8 mouse cellular contexts compared by ENCODE assay signal in the genomic region with DNA sequence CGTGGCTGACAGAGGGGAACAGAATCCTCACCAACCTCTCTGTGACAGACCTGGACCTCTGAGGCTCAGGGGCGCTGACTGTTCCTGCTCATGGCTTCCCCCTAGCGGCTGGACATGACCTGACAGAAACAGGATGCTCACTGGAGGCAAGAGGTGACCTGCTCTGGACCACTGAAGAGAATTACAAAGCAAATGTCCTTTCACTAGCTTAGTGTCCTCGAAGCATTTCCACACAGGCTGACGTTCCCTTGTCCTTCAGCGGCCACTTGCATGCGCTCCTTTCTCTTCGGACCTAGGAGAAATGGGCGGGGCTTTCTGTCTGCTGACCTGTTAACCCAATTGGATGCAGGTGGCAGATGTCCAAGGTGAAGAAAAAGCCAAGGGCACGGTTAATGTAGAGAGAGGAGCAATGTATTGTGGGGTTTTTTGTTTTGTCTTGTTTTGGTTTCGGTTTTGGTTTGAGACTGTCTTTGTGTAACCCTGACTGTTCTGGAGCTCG. TPM values are rescaled to one million over a fixed set of nuclear protein-coding genes. Genes with fewer than 3 reads are reported as not detected.
DNase-seq lines count a peak whose midpoint lies in the region; ATAC-seq lines count a peak whose summit lies in the region.

No protein-coding gene starts in this region.

- WGBS in heart, embryonic 10.5 days: 18% methylated on average over 12 of the region's 12 CpGs
- 16% methylated on average over 12 of the region's 12 CpGs for WGBS in intestine, embryonic 16.5 days
- WGBS in midbrain, embryonic 13.5 days: 16% methylated on average over 12 of the region's 12 CpGs

- peaks cover 6% of the 10 kb centered on the region for H3K4me1 ChIP-seq in heart, embryonic 10.5 days
- no peaks in the 10 kb centered on the region for H3K4me1 ChIP-seq in intestine, embryonic 16.5 days (ENCODE audit: control insufficient read depth, insufficient read depth, low read length)
- H3K4me1 ChIP-seq in midbrain, embryonic 13.5 days (replicated peaks): 0 out of 2 replicates have a peak, but pooled peaks cover 7% of the 10 kb centered on the region

- H3K9ac ChIP-seq in intestine, embryonic 16.5 days (ENCODE audit: low read depth, low read length): no peak overlapping the region
- no peak overlapping the region for H3K9ac ChIP-seq in midbrain, embryonic 13.5 days (replicated peaks)

- intact Hi-C loops in gastrocnemius, postnatal 14 days (cut with DNase I; ENCODE audit: low total_unique reads): no loop called here
- intact Hi-C loops in left cerebral cortex, postnatal 4 days (cut with DNase I): no loop called here

- no peak overlapping the region for H3K4me3 ChIP-seq in heart, embryonic 10.5 days
- no peak overlapping the region for H3K4me3 ChIP-seq in intestine, embryonic 16.5 days (ENCODE audit: low read length)
- H3K4me3 ChIP-seq in midbrain, embryonic 13.5 days (replicated peaks): no peak overlapping the region

- H3K27me3 ChIP-seq in heart, embryonic 10.5 days (ENCODE audit: insufficient read depth, poor library complexity, severe bottlenecking): peaks cover 10% of the 10 kb centered on the region; the same call in 1 of the 2 replicates
- no peaks in the 10 kb centered on the region for H3K27me3 ChIP-seq in intestine, embryonic 16.5 days (replicated peaks; ENCODE audit: control insufficient read depth, insufficient read depth, low read length)
- H3K27me3 ChIP-seq in midbrain, embryonic 13.5 days: 0 out of 2 replicates have a peak, but pooled peaks cover 3% of the 10 kb centered on the region

- H3K36me3 ChIP-seq in heart, embryonic 10.5 days: no peaks in the 10 kb centered on the region
- no peaks in the 10 kb centered on the region for H3K36me3 ChIP-seq in intestine, embryonic 16.5 days (ENCODE audit: control insufficient read depth, insufficient read depth, low read length)
- no peaks in the 10 kb centered on the region for H3K36me3 ChIP-seq in midbrain, embryonic 13.5 days

- peak overlapping the region; percentile 46 for H3K4me2 ChIP-seq in intestine, embryonic 16.5 days (ENCODE audit: low read depth, low read length)
- H3K4me2 ChIP-seq in midbrain, embryonic 13.5 days (replicated peaks): no peak overlapping the region

- H3K27ac ChIP-seq in heart, embryonic 10.5 days: no peak overlapping the region
- H3K27ac ChIP-seq in intestine, embryonic 16.5 days (ENCODE audit: low read length): no peak overlapping the region
- no peak overlapping the region for H3K27ac ChIP-seq in midbrain, embryonic 13.5 days

- DNase-seq in heart, adult 11 months: peak; percentile 98
- no peak for DNase-seq in heart, embryonic 10.5 days (ENCODE audit: low spot score)
- peak; percentile 66 to 83 for DNase-seq in cerebellum, postnatal 4 days (ENCODE audit: low spot score in 2 of 2)
- peak; percentile 77 for DNase-seq in gastrocnemius, postnatal 14 days
- peak; percentile 83 for DNase-seq in left cerebral cortex, postnatal 4 days
- DNase-seq in spleen, adult 12 weeks (ENCODE audit: low spot score): peak; percentile 34

- peak; percentile 73 for ATAC-seq in intestine, embryonic 16.5 days
- ATAC-seq in midbrain, embryonic 13.5 days: peak; percentile 45; the same call in 1 of the 2 replicates

- H3K9me3 ChIP-seq in heart, embryonic 10.5 days: no peaks in the 10 kb centered on the region
- H3K9me3 ChIP-seq in intestine, embryonic 16.5 days (ENCODE audit: control insufficient read depth, low read length): no peaks in the 10 kb centered on the region
- H3K9me3 ChIP-seq in midbrain, embryonic 13.5 days: no peaks in the 10 kb centered on the region

RNA-seq across cellular contexts. Expression of gene Ankrd33, which starts 10.0 kb away (rescaled TPM):
- not detected in 2 replicates for polyA plus RNA-seq in heart, embryonic 10.5 days (2016; fragmentation: Nextera tagmentation; extraction: Ambion mirVana)
- total RNA-seq in gastrocnemius, postnatal 14 days (2021): not detected
- not detected in 2 replicates for polyA plus RNA-seq in intestine, embryonic 16.5 days (2015; fragmentation: Nextera tagmentation; extraction: Ambion mirVana)
- not detected for total RNA-seq in left cerebral cortex, postnatal 4 days (2021)
- polyA plus RNA-seq in midbrain, embryonic 13.5 days (2015; fragmentation: Nextera tagmentation; extraction: Ambion mirVana): not detected in 2 replicates

RNA-seq across cellular contexts. Expression of gene Acvrl1, which starts 22.8 kb away (rescaled TPM):
- 2.7 and 5.2 TPM in 2 replicates for polyA plus RNA-seq in heart, embryonic 10.5 days (2016; fragmentation: Nextera tagmentation; extraction: Ambion mirVana)
- 10 to 100 TPM; 12.9 to 15.0 TPM for total RNA-seq in gastrocnemius, postnatal 14 days (2021)
- 31.2 and 31.9 TPM in 2 replicates for polyA plus RNA-seq in intestine, embryonic 16.5 days (2015; fragmentation: Nextera tagmentation; extraction: Ambion mirVana)
- 1 to 10 TPM; 8.4 to 9.7 TPM for total RNA-seq in left cerebral cortex, postnatal 4 days (2021)
- 5.3 and 5.5 TPM in 2 replicates for polyA plus RNA-seq in midbrain, embryonic 13.5 days (2015; fragmentation: Nextera tagmentation; extraction: Ambion mirVana)

RNA-seq across cellular contexts. Expression of gene Fignl2, which starts 27.2 kb away (rescaled TPM):
- polyA plus RNA-seq in heart, embryonic 10.5 days (2016; fragmentation: Nextera tagmentation; extraction: Ambion mirVana): 0.28 and 0.60 TPM in 2 replicates
- total RNA-seq in gastrocnemius, postnatal 14 days (2021): 1 to 10 TPM; 1.3 to 1.4 TPM
- polyA plus RNA-seq in intestine, embryonic 16.5 days (2015; fragmentation: Nextera tagmentation; extraction: Ambion mirVana): 0.12 TPM in 2 replicates
- 1 to 10 TPM in 1 of 2 experiments, under 1 TPM in 1; 0.70 to 1.0 TPM for total RNA-seq in left cerebral cortex, postnatal 4 days (2021)
- polyA plus RNA-seq in midbrain, embryonic 13.5 days (2015; fragmentation: Nextera tagmentation; extraction: Ambion mirVana): 0.11 and 0.15 TPM in 2 replicates

RNA-seq across cellular contexts. Expression of gene Gm47841, which starts 58.3 kb away (rescaled TPM):
- not detected in 2 replicates for polyA plus RNA-seq in heart, embryonic 10.5 days (2016; fragmentation: Nextera tagmentation; extraction: Ambion mirVana)
- not detected for total RNA-seq in gastrocnemius, postnatal 14 days (2021)
- polyA plus RNA-seq in intestine, embryonic 16.5 days (2015; fragmentation: Nextera tagmentation; extraction: Ambion mirVana): not detected in 2 replicates
- total RNA-seq in left cerebral cortex, postnatal 4 days (2021): not detected
- not detected in 2 replicates for polyA plus RNA-seq in midbrain, embryonic 13.5 days (2015; fragmentation: Nextera tagmentation; extraction: Ambion mirVana)
